Mouse (Mus musculus) liver, embryonic 12.5 days (tissue): ENCODE measurements around the gene Fam222b. TPM values are rescaled to one million over a fixed set of nuclear protein-coding genes. Genes with fewer than 3 reads are reported as not detected.

Source experiments
- ATAC-seq: fragments of 200-750 bp; cut with Nextera tagmentation; 2 replicates; pipeline ENCODE4 v1.8.0; 2017; ENCODE audit warnings: moderate number of reproducible peaks, mild to moderate bottlenecking, moderate library complexity
- H3K27ac ChIP-seq: fragments of 300-500 bp; sonication (generic); 2 replicates; pipeline ENCODE4 v1.5.1; 2016; ENCODE audit warnings: mild to moderate bottlenecking
- H3K27me3 ChIP-seq: fragments of 300-500 bp; sonication (generic); replicated peaks from 2 replicates; pipeline ENCODE4 v1.6.1; 2016; ENCODE audit warnings: mild to moderate bottlenecking, moderate library complexity
- H3K36me3 ChIP-seq: fragments of 300-500 bp; sonication (generic); 2 replicates; pipeline ENCODE4 v1.6.1; 2016; ENCODE audit warnings: mild to moderate bottlenecking, moderate library complexity
- H3K4me1 ChIP-seq: fragments of 300-500 bp; sonication (generic); 2 replicates; pipeline ENCODE4 v1.6.1; 2016
- H3K4me2 ChIP-seq: fragments of 300-500 bp; sonication (generic); 2 replicates; pipeline ENCODE4 v1.6.1; 2016; ENCODE audit warnings: mild to moderate bottlenecking, moderate library complexity
- H3K4me3 ChIP-seq: fragments of 300-500 bp; sonication (generic); 2 replicates; pipeline ENCODE4 v1.5.1; 2016; ENCODE audit warnings: mild to moderate bottlenecking, moderate library complexity
- H3K9ac ChIP-seq: fragments of 300-500 bp; sonication (generic); 2 replicates; pipeline ENCODE4 v1.6.1; 2016; ENCODE audit warnings: mild to moderate bottlenecking, moderate library complexity
- H3K9me3 ChIP-seq: fragments of 300-500 bp; sonication (generic); replicated peaks from 2 replicates; pipeline ENCODE4 v1.6.1; 2016; ENCODE audit warnings: mild to moderate bottlenecking, moderate library complexity
- WGBS: fragments of 180-500 bp; shearing (Covaris S2); methylation state at CpG from one replicate; pipeline ENCODE4 v1.1.7; 2016; ENCODE audit not compliant: insufficient replicate concordance; 5-methylcytosine and 5-hydroxymethylcytosine counted together
- polyA plus RNA-seq: library from polyadenylated mRNA; unstranded; fragments of >200 nt; fragmentation: Nextera tagmentation; extraction: Ambion mirVana; gene quantifications from 2 replicates; pipeline ENCODE4 v1.2.1, GENCODE M21; 2016

Gene Fam222b
- polyA plus RNA-seq, 1 experiment from 2014 or later, result 6.0 TPM

GRCm38 (mm10) chr11:78146168-78146567 is 51.7 kb downstream of the Fam222b start:
- Histone ChIP-seq H3K4me3 (no peak overlapping the region), H3K27me3 (no peaks in the 10 kb centered on the region), H3K27ac (no peak overlapping the region), H3K4me1 (peaks cover 20% of the 10 kb centered on the region), H3K4me2 (no peak overlapping the region), H3K9me3 (no peaks in the 10 kb centered on the region), H3K9ac (no peak overlapping the region), H3K36me3 (peaks cover 68% of the 10 kb centered on the region)
- no peak for ATAC-seq
- 84% methylated on average over 5 of the region's 5 CpGs for WGBS

GRCm38 (mm10) chr11:78146707-78147543 is 52.5 kb downstream of the Fam222b start:
- ATAC-seq, result no peak
- 86% methylated on average over 6 of the region's 6 CpGs for WGBS
- no peak overlapping the region for H3K9ac ChIP-seq
- no peaks in the 10 kb centered on the region for H3K9me3 ChIP-seq
- peaks cover 12% of the 10 kb centered on the region for H3K4me1 ChIP-seq
- no peaks in the 10 kb centered on the region for H3K27me3 ChIP-seq
- no peak overlapping the region for H3K27ac ChIP-seq
- H3K36me3 ChIP-seq, result peaks cover 73% of the 10 kb centered on the region
- no peak overlapping the region for H3K4me2 ChIP-seq
- no peak overlapping the region for H3K4me3 ChIP-seq

- peaks cover 85% of the 10 kb centered on the region for H3K36me3 ChIP-seq
- 18% methylated on average over 1 of the region's 1 CpGs for WGBS
- H3K4me1 ChIP-seq, result no peaks in the 10 kb centered on the region
- H3K4me2 ChIP-seq, result no peak overlapping the region
- H3K9ac ChIP-seq, result no peak overlapping the region
- H3K27me3 ChIP-seq, result no peaks in the 10 kb centered on the region
- H3K9me3 ChIP-seq, result no peaks in the 10 kb centered on the region
- H3K4me3 ChIP-seq, result no peak overlapping the region
- H3K27ac ChIP-seq, result no peak overlapping the region
- ATAC-seq, result peak; percentile 42; the same call in 1 of the 2 replicates
Observed at GRCm38 (mm10) chr11:78151161-78151560, 56.7 kb downstream of the Fam222b start.

GRCm38 (mm10) chr11:78152299-78153231 is 58.1 kb downstream of the Fam222b start:
- H3K27ac ChIP-seq, result no peak overlapping the region

GRCm38 (mm10) chr11:78153778-78154177 is 59.3 kb downstream of the Fam222b start:
- no peak overlapping the region for H3K4me2 ChIP-seq
- ATAC-seq, result no peak
- no peak overlapping the region for H3K4me3 ChIP-seq
- peaks cover 92% of the 10 kb centered on the region for H3K36me3 ChIP-seq
- H3K27ac ChIP-seq, result no peak overlapping the region
- peaks cover 6% of the 10 kb centered on the region; the same call in 1 of the 2 replicates for H3K4me1 ChIP-seq
- 92% methylated on average over 13 of the region's 13 CpGs for WGBS
- H3K9me3 ChIP-seq, result no peaks in the 10 kb centered on the region
- no peaks in the 10 kb centered on the region for H3K27me3 ChIP-seq
- H3K9ac ChIP-seq, result no peak overlapping the region

More at GRCm38 (mm10) chr11:78152299-78153231, 58.1 kb downstream of the Fam222b start:
- Histone ChIP-seq H3K9me3 (no peaks in the 10 kb centered on the region), H3K36me3 (peaks cover 86% of the 10 kb centered on the region), H3K4me1 (peaks cover 2% of the 10 kb centered on the region; the same call in 1 of the 2 replicates), H3K27me3 (no peaks in the 10 kb centered on the region), H3K4me3 (no peak overlapping the region), H3K9ac (no peak overlapping the region), H3K4me2 (no peak overlapping the region)
- ATAC-seq, result no peak
- WGBS, result 86% methylated on average over 9 of the region's 9 CpGs

- Histone ChIP-seq H3K9me3 (no peaks in the 10 kb centered on the region), H3K9ac (no peak overlapping the region), H3K4me2 (no peak overlapping the region), H3K27ac (0 out of 2 replicates have a peak overlapping the region, but pooled peaks have one; percentile 24), H3K4me1 (peaks cover 22% of the 10 kb centered on the region), H3K27me3 (no peaks in the 10 kb centered on the region), H3K36me3 (peaks cover 95% of the 10 kb centered on the region), H3K4me3 (no peak overlapping the region)
- no peak for ATAC-seq
- WGBS, result 86% methylated on average over 5 of the region's 5 CpGs
Observed at GRCm38 (mm10) chr11:78155674-78156073, 61.2 kb downstream of the Fam222b start.

GRCm38 (mm10) chr11:78156156-78156699 is 61.8 kb downstream of the Fam222b start:
- ATAC-seq, result no peak
- Histone ChIP-seq H3K36me3 (peaks cover 95% of the 10 kb centered on the region), H3K4me3 (no peak overlapping the region), H3K27me3 (no peaks in the 10 kb centered on the region), H3K9ac (no peak overlapping the region), H3K4me1 (peaks cover 27% of the 10 kb centered on the region), H3K9me3 (no peaks in the 10 kb centered on the region), H3K4me2 (no peak overlapping the region), H3K27ac (no peak overlapping the region)
- WGBS, result 81% methylated on average over 6 of the region's 6 CpGs

GRCm38 (mm10) chr11:78159096-78159495 is 64.6 kb downstream of the Fam222b start:
- Histone ChIP-seq H3K27me3 (no peaks in the 10 kb centered on the region), H3K4me1 (peaks cover 56% of the 10 kb centered on the region), H3K9ac (no peak overlapping the region), H3K36me3 (peaks cover 89% of the 10 kb centered on the region), H3K27ac (0 out of 2 replicates have a peak overlapping the region, but pooled peaks have one; percentile 28), H3K4me2 (no peak overlapping the region), H3K4me3 (no peak overlapping the region), H3K9me3 (no peaks in the 10 kb centered on the region)
- WGBS, result 21% methylated on average over 2 of the region's 2 CpGs
- peak; percentile 71 for ATAC-seq

- no peak for ATAC-seq
- 83% methylated on average over 7 of the region's 7 CpGs for WGBS
- H3K27me3 ChIP-seq, result no peaks in the 10 kb centered on the region
- H3K4me1 ChIP-seq, result peaks cover 60% of the 10 kb centered on the region
- no peak overlapping the region for H3K9ac ChIP-seq
- no peaks in the 10 kb centered on the region for H3K9me3 ChIP-seq
- no peak overlapping the region for H3K4me2 ChIP-seq
- peaks cover 85% of the 10 kb centered on the region for H3K36me3 ChIP-seq
- no peak overlapping the region for H3K4me3 ChIP-seq
- peak overlapping the region; percentile 28; the same call in 1 of the 2 replicates for H3K27ac ChIP-seq
Observed at GRCm38 (mm10) chr11:78159557-78159956, 65.1 kb downstream of the Fam222b start.

- Histone ChIP-seq H3K36me3 (peaks cover 79% of the 10 kb centered on the region), H3K4me1 (peaks cover 60% of the 10 kb centered on the region), H3K4me2 (no peak overlapping the region), H3K27ac (peak overlapping the region; percentile 41; the same call in 1 of the 2 replicates), H3K4me3 (no peak overlapping the region), H3K9me3 (no peaks in the 10 kb centered on the region), H3K27me3 (no peaks in the 10 kb centered on the region), H3K9ac (no peak overlapping the region)
- 87% methylated on average over 18 of the region's 18 CpGs for WGBS
- no peak for ATAC-seq
Observed at GRCm38 (mm10) chr11:78160171-78160570, 65.7 kb downstream of the Fam222b start.

- Histone ChIP-seq H3K9me3 (no peaks in the 10 kb centered on the region), H3K9ac (no peak overlapping the region), H3K27ac (peak overlapping the region; percentile 41; the same call in 1 of the 2 replicates), H3K4me2 (no peak overlapping the region), H3K4me3 (no peak overlapping the region), H3K27me3 (no peaks in the 10 kb centered on the region), H3K4me1 (peaks cover 62% of the 10 kb centered on the region), H3K36me3 (peaks cover 74% of the 10 kb centered on the region)
- ATAC-seq, result no peak
- WGBS, result 81% methylated on average over 3 of the region's 3 CpGs
Observed at GRCm38 (mm10) chr11:78160675-78161074, 66.2 kb downstream of the Fam222b start.
